29 mouse cellular contexts compared by ENCODE assay signal in the genomic region with DNA sequence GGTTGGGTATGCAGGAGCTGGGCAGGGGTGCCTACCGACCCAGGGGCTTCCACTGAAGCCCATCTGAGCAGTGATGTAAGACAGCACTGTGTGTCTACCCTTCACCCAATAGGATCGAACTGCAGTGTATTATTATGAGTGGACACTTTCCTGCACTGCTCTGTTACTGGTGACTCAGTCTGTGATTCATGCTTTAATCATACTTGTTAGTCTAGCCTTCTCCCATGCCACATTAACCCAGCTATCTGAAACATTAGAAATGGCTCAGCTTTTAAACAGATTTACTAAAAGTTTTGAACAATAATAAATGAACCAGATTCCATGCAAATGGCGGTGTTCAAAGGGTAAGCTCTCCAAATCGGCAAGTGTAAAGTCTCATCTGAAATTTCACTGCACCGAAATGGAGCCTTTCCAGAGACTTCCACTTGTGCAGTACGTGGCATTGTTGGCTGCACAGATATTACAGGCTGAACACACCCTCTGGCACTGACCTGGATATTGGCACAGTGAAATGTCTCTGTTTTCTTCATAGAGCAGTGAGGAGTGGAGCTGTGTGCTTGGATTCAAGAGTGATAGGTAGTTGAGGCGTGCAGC. TPM values are rescaled to one million over a fixed set of nuclear protein-coding genes. Genes with fewer than 3 reads are reported as not detected.
DNase-seq lines count a peak whose midpoint lies in the region; ATAC-seq and TF ChIP-seq lines count a peak whose summit lies in the region.
"Had no signal": no experiment of that assay in that cellular context is flagged by ENCODE, and none has a peak within 500 bp of the region (broad histone marks: within the 10 kb centered on the region; RNA-seq: fewer than 3 reads in every experiment).

No protein-coding gene starts in this region.

- CTCF ChIA-PET in Patski (lab: Charles Lee): interaction anchor here (0.7 to 2.2 kb wide), 7 partner anchors 9 to 190 kb away, joined by 3 to 5 read pairs (median 3); no protein-coding TSS in a partner anchor

- no peaks in the 10 kb centered on the region for H3K36me3 ChIP-seq in myocyte (ENCODE audit: control insufficient read depth, insufficient read depth)
- 0 out of 2 replicates have a peak, but pooled peaks cover 2% of the 10 kb centered on the region for H3K36me3 ChIP-seq in embryonic facial prominence, embryonic 10.5 days (replicated peaks)
- H3K36me3 ChIP-seq: embryonic facial prominence, embryonic 15.5 days; forebrain, embryonic 10.5 days; forebrain, embryonic 15.5 days; hindbrain, embryonic 13.5 days; limb, embryonic 15.5 days; liver, embryonic 15.5 days; lung, embryonic 15.5 days; midbrain, embryonic 10.5 days; neural tube, embryonic 13.5 days had no signal

- peaks cover 21% of the 10 kb centered on the region for H3K4me1 ChIP-seq in embryonic facial prominence, embryonic 10.5 days
- H3K4me1 ChIP-seq: liver, embryonic 15.5 days had no signal

- WGBS in embryonic facial prominence, embryonic 10.5 days: 87% methylated on average over 7 of the region's 7 CpGs

- no peaks in the 10 kb centered on the region for H3K9me3 ChIP-seq in embryonic facial prominence, embryonic 10.5 days
- H3K9me3 ChIP-seq: embryonic facial prominence, embryonic 15.5 days; forebrain, embryonic 10.5 days; forebrain, embryonic 15.5 days; hindbrain, embryonic 13.5 days; limb, embryonic 10.5 days; limb, embryonic 15.5 days; liver, embryonic 15.5 days; lung, embryonic 15.5 days; midbrain, embryonic 10.5 days; neural tube, embryonic 13.5 days had no signal

- no peak overlapping the region for H3K4me3 ChIP-seq in myocyte
- H3K4me3 ChIP-seq in embryonic facial prominence, embryonic 10.5 days: no peak overlapping the region
- H3K4me3 ChIP-seq: embryonic facial prominence, embryonic 15.5 days; forebrain, embryonic 10.5 days; forebrain, embryonic 15.5 days; hindbrain, embryonic 13.5 days; limb, embryonic 10.5 days; limb, embryonic 15.5 days; liver, embryonic 15.5 days; lung, embryonic 15.5 days; midbrain, embryonic 10.5 days; neural tube, embryonic 13.5 days had no signal

- POLR2A ChIA-PET in Patski (lab: Charles Lee): interaction anchor here (0.5 kb wide), 1 partner anchor 98 kb away, joined by 3 read pairs; no protein-coding TSS in a partner anchor

- no peaks in the 10 kb centered on the region for H3K27me3 ChIP-seq in Patski
- H3K27me3 ChIP-seq in myocyte (ENCODE audit: control insufficient read depth, insufficient read depth, insufficient read length): no peaks in the 10 kb centered on the region
- 0 out of 2 replicates have a peak, but pooled peaks cover 8% of the 10 kb centered on the region for H3K27me3 ChIP-seq in embryonic facial prominence, embryonic 10.5 days (replicated peaks; ENCODE audit: low read depth, poor library complexity, severe bottlenecking)
- H3K27me3 ChIP-seq: CH12.LX; embryonic facial prominence, embryonic 15.5 days; forebrain, embryonic 15.5 days; hindbrain, embryonic 13.5 days; limb, embryonic 15.5 days; lung, embryonic 15.5 days; neural tube, embryonic 13.5 days had no signal

- DNase-seq in adrenal gland, postnatal 10 days: peak; percentile 7
- no peak for DNase-seq in adrenal gland, postnatal 14 days
- DNase-seq in 3T3-L1 (ENCODE audit: low read depth, low spot score): peak; percentile 85
- no peak for DNase-seq in Patski (ENCODE audit: low read depth, low spot score)
- DNase-seq in embryonic facial prominence, embryonic 10.5 days (ENCODE audit: low spot score): no peak
- no peak for DNase-seq in lung, adult 18-20 months
- DNase-seq: B cell, adult 2 months; cerebellum, adult 11-12 months; cerebellum, postnatal 14 days; gastrocnemius, postnatal 36 days; heart, adult 18-20 months; heart, postnatal 36 days; kidney, adult 9 months; kidney, postnatal 10 days; layer of hippocampus, adult 9-11 months had no signal

- no peak overlapping the region for H3ac ChIP-seq in myocyte (ENCODE audit: control insufficient read depth, insufficient read length)

- peak overlapping the region; percentile 68 for H3K4me2 ChIP-seq in myocyte (ENCODE audit: low read depth)
- H3K4me2 ChIP-seq: embryonic facial prominence, embryonic 15.5 days; forebrain, embryonic 15.5 days; heart, embryonic 11.5 days; hindbrain, embryonic 13.5 days; limb, embryonic 15.5 days; liver, embryonic 15.5 days; lung, embryonic 15.5 days; neural tube, embryonic 13.5 days had no signal

- TF ChIP-seq POLR2A in myocyte (IDR thresholded peaks at IDR 0.05; ENCODE audit: insufficient read length, low read depth): no peak

- peak; percentile 79 for ATAC-seq in Patski
- ATAC-seq: forebrain, embryonic 15.5 days; intestine, postnatal 0 days had no signal

- H3K79me2 ChIP-seq in myocyte (ENCODE audit: control insufficient read depth, insufficient read depth): peaks cover 20% of the 10 kb centered on the region

- in situ Hi-C loops in Patski (cut with MboI; ENCODE audit: low pct_unique_long_range_greater_than_20kb): no loop called here

- no peak for TF ChIP-seq CTCF in Patski (IDR thresholded peaks at IDR 0.05)

- H3K27ac ChIP-seq in embryonic facial prominence, embryonic 10.5 days (replicated peaks): no peak overlapping the region
- H3K27ac ChIP-seq: embryonic facial prominence, embryonic 15.5 days; forebrain, embryonic 10.5 days; forebrain, embryonic 15.5 days; hindbrain, embryonic 13.5 days; limb, embryonic 10.5 days; limb, embryonic 15.5 days; liver, embryonic 15.5 days; lung, embryonic 15.5 days; midbrain, embryonic 10.5 days; neural tube, embryonic 13.5 days had no signal

TF ChIP-seq in myocyte, 11 proteins besides CTCF, POLR2A, EP300 and RAD21:
- TF ChIP-seq MAX (IDR thresholded peaks at IDR 0.05; ENCODE audit: low read depth) (no peak), POLR2AphosphoS2 (IDR thresholded peaks at IDR 0.05; ENCODE audit: insufficient read length, low read depth) (no peak), CEBPB (IDR thresholded peaks at IDR 0.05; ENCODE audit: insufficient read depth, poor library complexity, severe bottlenecking) (no peak), TCF3 (IDR thresholded peaks at IDR 0.05; ENCODE audit: insufficient read length, low read depth) (no peak), REST (IDR thresholded peaks at IDR 0.05; ENCODE audit: insufficient read depth, insufficient read length) (no peak), TCF12 (IDR thresholded peaks at IDR 0.05; ENCODE audit: insufficient read depth, poor library complexity, severe bottlenecking) (no peak), SRF (IDR thresholded peaks at IDR 0.05; ENCODE audit: control insufficient read depth, insufficient read length, low read depth) (no peak), USF1 (IDR thresholded peaks at IDR 0.05; ENCODE audit: low read depth) (no peak), MYOD1 (IDR thresholded peaks at IDR 0.05; ENCODE audit: control insufficient read depth in 1 of 3, insufficient read length in 2 of 3, low read depth in 2 of 3) (no peak), E2F4 (IDR thresholded peaks at IDR 0.05; ENCODE audit: insufficient read depth) (no peak), MYOG (IDR thresholded peaks at IDR 0.05; ENCODE audit: control insufficient read depth in 1 of 3, insufficient read depth in 1 of 3, insufficient read length in 2 of 3, low read depth in 2 of 3) (no peak)

RNA-seq across cellular contexts. Expression of gene Arhgap42, which starts 2.4 kb away (rescaled TPM):
- 10 to 100 TPM; 20.0 to 21.9 TPM for total RNA-seq in adrenal gland, postnatal 10 days (2021)
- 30.1 and 30.3 TPM in 2 replicates for total RNA-seq in adrenal gland, postnatal 14 days (2021)
- polyA plus RNA-seq in Patski (2021) (39.3 TPM), myocyte (2012; fragmentation: generic; extraction: Trizol) (8.3 TPM)
- 35.8 and 36.7 TPM in 2 replicates for polyA plus RNA-seq in embryonic facial prominence, embryonic 10.5 days (2016; fragmentation: Nextera tagmentation; extraction: Ambion mirVana)
- total RNA-seq: CH12.LX had no signal

Comparison
In these comparisons a context has a peak if more than half of its experiments do, and no peak if none do; other contexts are left out.
1. DNase-seq: peak in adrenal gland, postnatal 10 days (single experiment) and 3T3-L1 (single experiment); none in adrenal gland, postnatal 14 days (single experiment), Patski (single experiment), embryonic facial prominence, embryonic 10.5 days (single experiment) and lung, adult 18-20 months (0 of 2).